Mouse (Mus musculus) induced T-regulatory cell, adult 2 months (primary cell): Measurements from ENCODE around the gene Ssh3.

Source experiments
- DNase-seq: peaks from one replicate; pipeline ENCODE4 v3.0.0-alpha.2; 2012; ENCODE audit warnings: low read depth

Gene Ssh3

DNA sequence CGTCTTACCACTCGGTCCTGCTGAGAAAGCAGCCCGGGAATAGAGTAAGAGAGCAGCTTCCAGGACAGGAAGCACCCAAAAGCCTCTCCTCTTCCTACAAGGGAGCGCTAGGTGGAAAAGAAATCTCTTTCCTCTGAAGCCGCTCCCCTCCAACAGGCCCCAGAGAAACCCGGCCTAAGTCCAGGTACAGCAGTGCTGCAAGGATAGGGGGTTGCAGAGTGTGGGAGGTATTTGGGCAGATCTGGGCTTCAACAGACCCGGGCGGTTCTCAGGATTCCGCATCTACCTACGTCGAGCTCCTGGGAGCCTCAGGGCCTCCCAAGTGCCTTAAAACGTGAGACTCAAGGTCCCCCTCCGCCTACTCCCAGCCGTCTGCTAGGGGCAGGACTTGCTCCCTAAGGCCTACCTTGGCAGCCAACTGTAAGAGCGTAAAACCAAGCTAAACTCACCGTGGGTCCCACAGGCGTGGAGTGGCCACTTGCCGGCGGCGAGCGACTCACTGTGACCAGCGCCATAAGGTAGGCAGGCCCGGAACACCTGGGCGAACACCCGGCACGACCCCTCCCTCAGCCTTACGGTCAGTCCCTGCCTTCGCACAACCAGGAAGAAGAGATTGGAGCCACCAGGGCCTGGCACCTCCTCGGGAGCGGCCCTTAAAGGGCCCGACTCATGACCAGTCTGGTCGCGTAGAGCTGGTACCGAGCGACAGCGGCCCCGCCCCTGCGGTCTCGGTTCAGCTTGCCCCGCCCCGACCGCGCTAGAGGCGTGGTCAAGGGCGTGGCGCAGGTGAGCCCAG lies at the start of gene Ssh3:
TSS of gene Ssh3 (minus strand) at position 615 of the 796 bp plus-strand sequence.
- peak; percentile 87 for DNase-seq

GRCm38 (mm10) chr19:4317181-4317580 lies 48.2 kb upstream of the Ssh3 start:
- DNase-seq = no peak

- DNase-seq = no peak
These were observed 46.4 kb upstream of the Ssh3 start for GRCm38 (mm10) chr19:4315223-4315944.

GRCm38 (mm10) chr19:4309776-4310185 lies 40.8 kb upstream of the Ssh3 start:
- DNase-seq = peak; percentile 90

- no peak for DNase-seq
These were observed 40.3 kb upstream of the Ssh3 start for GRCm38 (mm10) chr19:4309302-4309701.

DNA sequence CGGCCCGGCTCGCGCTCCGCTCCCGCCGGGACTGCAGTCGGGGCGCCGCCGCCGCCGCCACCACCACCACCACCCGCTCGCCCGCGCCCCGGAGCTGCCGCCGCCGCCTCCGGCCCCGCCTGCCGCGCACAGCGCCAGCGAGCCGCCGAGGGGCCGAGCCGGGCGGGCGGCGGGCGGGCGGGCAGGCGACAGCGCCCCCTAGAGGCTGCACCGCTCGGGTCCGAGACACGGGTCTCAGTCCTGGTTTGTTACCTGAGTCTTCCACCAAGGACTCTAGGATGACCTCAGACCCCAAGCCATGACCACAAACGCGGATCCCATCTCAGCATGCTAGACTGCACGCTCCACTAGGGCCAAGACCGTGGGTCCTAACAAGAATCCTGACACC lies 37.2 kb upstream of the Ssh3 start, which contains the start of gene Grk2:
TSS of gene Grk2 (minus strand) at position 33 of the 388 bp plus-strand sequence.
- DNase-seq = peak; percentile 85

DNA sequence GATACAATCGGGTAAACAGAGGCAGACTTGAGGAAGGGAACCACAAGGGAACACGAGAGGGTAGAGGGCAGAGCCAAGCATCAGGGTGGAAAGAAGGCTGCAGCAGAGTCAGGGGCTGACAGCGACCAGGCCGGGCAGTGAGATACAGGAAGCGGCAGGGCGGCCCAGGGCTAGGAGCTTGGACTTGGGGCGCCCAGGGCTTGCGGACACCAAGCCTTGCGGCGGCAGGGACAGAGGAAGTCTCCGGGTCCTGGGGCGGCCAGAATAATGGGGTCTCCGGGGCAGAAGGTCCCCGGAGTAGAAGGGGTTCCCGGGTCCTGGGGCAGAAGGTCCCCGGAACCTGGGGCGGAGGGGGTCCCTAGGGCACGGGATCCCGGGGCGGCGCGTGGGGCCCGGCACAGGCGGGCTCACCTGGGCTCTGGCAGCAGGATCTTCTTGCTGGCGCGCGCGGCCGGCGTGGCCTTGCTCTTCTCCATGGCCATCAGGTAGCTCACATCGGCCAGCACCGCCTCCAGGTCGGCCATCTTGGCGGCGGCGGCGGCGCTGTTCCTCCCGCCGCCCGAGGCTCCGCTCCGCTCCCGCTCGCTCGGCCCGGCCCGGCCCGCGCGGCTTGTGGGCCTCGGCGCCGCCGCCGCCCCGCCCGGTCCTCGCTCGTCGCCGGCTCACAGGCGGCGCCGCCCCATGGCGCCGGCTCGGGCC lies 36.7 kb upstream of the Ssh3 start:
- DNase-seq = peak; percentile 73

DNA sequence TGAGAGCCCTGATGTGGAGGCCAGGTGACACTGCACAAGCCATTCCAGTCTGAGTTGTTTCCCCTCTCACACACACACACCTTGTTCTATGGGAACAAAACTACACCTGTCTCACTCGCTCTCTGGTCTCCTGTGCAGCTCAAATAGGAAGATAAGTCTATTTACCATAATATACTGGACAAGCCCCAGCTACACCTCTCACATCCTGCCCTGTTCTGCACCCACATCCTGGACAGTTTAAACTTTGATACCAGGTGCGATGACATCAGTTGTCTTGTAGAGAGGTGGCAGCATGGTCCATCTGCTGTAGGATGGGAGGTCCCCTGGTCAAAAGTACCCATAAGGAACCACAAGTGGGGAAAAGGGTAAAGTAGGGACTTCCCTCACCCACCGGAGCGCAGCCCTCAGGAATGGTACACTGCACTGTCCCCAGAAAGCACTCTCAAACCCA lies 35.9 kb upstream of the Ssh3 start:
- DNase-seq = peak; percentile 85

DNA sequence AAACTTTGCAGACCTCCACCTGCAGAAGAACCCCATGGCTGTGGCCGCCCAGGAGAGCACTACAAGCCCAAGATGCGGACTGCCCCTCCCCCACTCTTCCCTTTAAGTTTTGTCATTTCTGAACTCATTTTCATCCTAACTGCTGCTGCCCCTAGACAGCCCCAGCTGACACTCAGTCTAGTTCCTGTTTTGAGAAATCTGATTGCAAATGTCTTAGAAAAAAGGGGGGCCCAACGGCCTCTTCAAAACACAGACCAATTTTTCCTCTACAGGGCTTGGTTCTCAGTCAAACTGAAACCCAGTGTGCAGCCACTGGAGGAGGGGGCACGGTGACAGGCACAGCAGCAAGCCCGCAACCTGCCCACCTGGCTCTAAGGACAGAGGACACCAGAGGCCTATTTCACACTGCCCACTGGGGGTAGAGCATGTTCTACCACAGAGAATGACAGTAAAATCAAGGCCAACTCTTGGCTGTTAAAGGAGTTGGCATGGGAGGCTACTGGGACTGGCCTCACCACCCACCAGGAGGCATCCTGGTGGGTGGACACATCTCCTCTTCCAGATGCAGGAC lies 35.4 kb upstream of the Ssh3 start:
- DNase-seq = peak; percentile 83

GRCm38 (mm10) chr19:4303640-4303995 lies 34.6 kb upstream of the Ssh3 start:
- no peak for DNase-seq

DNA sequence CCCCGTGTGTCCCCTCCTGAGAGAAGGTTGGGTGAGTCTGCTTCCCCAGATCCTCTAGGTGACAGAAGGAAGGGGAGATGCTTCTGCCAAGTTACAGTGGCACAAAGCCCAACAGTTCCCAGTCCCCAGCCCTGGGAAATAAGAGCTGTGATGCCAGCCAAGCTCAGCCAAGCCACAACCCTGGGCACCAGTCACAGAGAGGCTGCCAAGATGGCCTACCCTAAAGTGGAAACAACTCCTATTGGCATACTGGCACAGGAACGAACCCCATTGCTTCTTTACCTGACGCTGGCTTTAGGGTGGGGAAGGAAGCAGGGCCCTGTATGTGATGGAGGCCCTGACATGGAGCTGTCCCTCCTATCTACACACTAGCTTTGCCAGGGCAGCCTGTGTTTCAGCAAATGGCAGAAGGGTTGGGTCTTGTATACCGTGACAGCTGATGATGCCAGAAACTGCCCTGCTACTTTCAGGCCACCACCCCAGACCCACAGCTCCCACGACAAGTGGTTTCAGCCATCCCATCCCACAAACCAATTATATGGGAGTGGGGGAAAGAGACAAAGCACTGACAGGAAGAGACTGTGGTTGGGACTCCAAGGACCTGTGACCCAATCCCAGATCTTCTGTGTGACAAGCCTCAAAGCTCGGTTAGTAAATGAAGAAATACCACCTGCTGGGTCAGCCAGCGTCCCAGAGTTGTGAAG lies 34.1 kb upstream of the Ssh3 start:
- DNase-seq = peak; percentile 54

- DNase-seq = peak; percentile 82
These were observed 33.0 kb upstream of the Ssh3 start for GRCm38 (mm10) chr19:4301735-4302651.

DNA sequence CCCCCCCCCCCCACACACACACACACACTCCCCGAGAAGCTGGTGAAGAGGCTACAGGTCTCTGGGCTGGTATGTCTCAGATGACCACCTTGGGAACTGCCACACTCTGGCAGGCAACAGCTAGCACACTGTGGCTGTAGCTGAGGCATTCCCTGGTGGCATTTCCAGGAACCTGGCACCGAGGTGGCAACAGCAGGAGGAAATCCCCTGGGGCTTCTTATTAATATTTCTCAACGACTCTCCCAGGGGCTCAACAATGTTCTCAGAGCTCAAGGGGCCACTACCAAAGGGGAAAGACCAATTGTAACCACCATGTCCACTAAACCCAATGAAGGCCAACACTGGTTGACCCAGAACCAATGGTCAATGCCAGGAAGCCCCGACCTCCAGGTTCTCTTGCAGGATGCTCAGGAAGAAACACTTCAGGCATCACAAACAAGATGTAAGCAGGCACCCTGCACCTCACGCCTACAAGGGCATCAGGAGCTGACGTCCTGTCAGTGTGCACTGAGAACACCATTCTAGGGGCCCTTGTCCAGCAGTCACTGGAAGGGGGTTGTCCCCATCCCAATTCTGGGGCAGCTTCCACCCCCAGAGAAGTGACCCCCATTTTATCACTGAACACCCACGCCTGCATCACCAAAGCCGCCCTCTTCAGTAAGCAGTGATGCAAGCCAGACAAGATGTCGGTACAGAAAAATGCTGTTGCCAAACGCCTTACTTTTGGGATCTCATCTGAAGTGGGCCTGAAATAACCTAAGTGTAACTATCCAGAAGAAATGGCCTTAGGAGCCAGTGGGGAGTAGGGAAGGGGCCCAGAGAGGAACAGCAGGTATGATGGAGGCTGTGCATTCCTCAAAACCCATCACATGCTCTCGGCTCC lies 32.1 kb upstream of the Ssh3 start:
- DNase-seq = peak; percentile 59

DNA sequence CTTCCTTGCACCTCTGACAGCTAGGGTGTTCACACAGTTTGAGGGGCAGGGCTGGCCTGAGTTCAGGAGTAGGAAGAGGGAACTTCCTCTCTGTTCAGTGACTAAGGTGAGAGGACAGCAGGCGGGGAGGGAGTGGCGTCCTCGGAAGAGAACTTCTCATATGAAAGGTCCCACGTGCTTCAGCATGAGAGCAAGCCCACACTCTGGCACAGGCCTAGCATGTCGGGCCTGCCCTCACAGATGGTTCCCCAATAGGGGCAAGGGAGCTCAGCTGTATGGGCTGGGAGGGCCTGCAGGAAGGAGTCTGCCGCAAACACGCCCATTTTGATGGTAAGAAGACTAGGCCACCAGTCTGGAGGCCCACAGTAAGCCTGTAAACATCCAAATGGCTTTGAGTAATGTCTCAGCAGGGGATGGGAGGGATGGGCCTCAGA lies 31.3 kb upstream of the Ssh3 start:
- peak; percentile 93 for DNase-seq

DNA sequence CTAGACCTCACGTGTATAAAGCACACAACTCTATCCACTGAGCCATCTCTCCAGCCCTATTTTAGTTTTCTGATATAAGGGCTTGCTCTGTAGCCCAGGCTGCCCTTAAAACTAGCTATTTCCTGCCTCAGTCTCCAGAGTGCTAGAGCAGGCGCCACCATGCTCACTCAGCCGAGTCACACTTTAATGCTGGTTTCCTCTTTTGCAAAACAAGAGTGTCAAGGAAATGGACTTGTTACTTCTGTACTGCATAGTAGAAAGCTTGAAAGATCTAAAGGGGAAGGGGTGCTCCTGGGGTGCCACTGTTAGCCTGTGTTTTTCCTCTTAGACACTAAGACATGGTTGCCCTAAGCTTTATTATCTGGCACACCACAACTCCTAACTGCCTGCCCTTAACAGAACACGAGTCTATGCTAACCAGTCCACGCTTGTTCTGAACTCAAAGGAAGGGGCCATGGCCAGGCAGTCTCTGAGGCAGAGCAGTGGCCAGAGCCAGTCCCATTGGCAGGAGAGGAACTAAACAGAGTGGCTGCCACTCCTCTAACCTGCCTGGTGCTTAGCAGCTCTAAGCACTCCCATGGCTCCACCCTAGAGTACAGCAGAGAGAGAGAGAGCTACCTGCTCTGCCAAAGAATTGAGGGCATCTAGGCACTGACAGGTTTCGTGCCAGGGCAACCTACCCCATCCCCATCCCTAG lies 30.7 kb upstream of the Ssh3 start:
- DNase-seq = peak; percentile 79

GRCm38 (mm10) chr19:4299126-4299525 lies 30.1 kb upstream of the Ssh3 start:
- peak; percentile 40 for DNase-seq

DNA sequence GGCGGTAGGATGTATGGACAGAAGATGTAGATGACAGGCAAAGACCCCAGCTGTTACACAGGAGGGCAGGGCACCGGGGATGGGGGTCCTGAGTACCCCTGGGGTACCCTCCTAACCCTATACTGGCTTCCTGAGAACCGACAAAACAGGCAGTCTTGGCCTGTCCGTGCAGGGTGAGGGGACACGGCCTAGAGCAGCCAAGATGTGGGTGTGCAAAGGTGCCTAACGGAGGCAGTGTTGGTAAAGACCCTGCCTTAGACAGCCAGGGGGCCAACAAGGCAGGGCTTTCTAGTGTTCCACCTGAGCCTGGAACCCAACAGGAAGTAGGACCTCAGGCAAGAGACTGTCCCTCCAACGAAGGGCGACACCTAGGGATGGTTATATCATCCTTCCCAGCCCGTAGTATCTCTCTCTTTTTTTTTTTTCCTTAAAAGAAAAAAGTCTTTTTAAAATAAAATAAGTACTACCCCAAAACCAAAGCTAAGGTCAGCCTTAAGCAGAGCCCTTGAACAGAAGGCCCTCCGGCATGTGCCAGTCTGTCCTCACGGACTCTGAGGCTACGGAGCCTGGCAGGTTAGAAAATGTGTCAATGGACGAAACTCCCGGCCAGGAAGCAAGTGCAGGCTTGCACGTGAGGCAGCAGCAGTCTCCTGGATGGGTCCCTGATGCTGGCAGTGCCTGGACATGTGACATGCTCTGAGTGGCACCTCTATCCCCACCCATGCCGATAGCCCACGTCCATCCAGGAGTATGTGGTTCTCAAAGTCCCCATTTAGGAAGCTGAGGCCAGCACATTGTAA lies 29.5 kb upstream of the Ssh3 start:
- DNase-seq = peak; percentile 62

- DNase-seq = peak; percentile 66
These were observed 28.9 kb upstream of the Ssh3 start for GRCm38 (mm10) chr19:4297851-4298250.
